Mouse (Mus musculus) intestine, postnatal 0 days (tissue): ENCODE results near the gene Coq7. TPM values are rescaled to one million over a fixed set of nuclear protein-coding genes. Genes with fewer than 3 reads are reported as not detected.

Source experiments
- ATAC-seq: fragments of 200-750 bp; cut with Nextera tagmentation; 2 replicates; pipeline ENCODE4 v1.8.0; 2017; ENCODE audit warnings: mild to moderate bottlenecking, moderate TSS enrichment, moderate library complexity
- H3K27ac ChIP-seq: fragments of 300-500 bp; sonication (generic); 2 replicates; pipeline ENCODE4 v1.5.1; 2014; ENCODE audit warnings: mild to moderate bottlenecking, low read depth, low read length, moderate library complexity
- H3K27me3 ChIP-seq: fragments of 300-500 bp; sonication (generic); replicated peaks from 2 replicates; pipeline ENCODE4 v1.6.1; 2014; ENCODE audit warnings: low read length, mixed read lengths; ENCODE audit not compliant: control insufficient read depth, insufficient read depth
- H3K36me3 ChIP-seq: fragments of 300-500 bp; sonication (generic); 2 replicates; pipeline ENCODE4 v1.6.1; 2014; ENCODE audit warnings: mild to moderate bottlenecking, moderate library complexity; ENCODE audit not compliant: control insufficient read depth, insufficient read depth
- H3K4me1 ChIP-seq: fragments of 300-500 bp; sonication (generic); replicated peaks from 2 replicates; pipeline ENCODE4 v1.6.1; 2014; ENCODE audit warnings: antibody characterized with exemption, low read length, mixed read lengths; ENCODE audit not compliant: control insufficient read depth, insufficient read depth
- H3K4me2 ChIP-seq: fragments of 300-500 bp; sonication (generic); replicated peaks from 2 replicates; pipeline ENCODE4 v1.6.1; 2014; ENCODE audit warnings: low read depth, mild to moderate bottlenecking, moderate library complexity
- H3K4me3 ChIP-seq: fragments of 300-500 bp; sonication (generic); 2 replicates; pipeline ENCODE4 v1.5.1; 2014; ENCODE audit warnings: low read depth, low read length
- H3K9ac ChIP-seq: fragments of 300-500 bp; sonication (generic); 2 replicates; pipeline ENCODE4 v1.6.1; 2014; ENCODE audit warnings: mild to moderate bottlenecking, low read depth, low read length
- H3K9me3 ChIP-seq: fragments of 300-500 bp; sonication (generic); 2 replicates; pipeline ENCODE4 v1.6.1; 2016; ENCODE audit warnings: mixed run types; ENCODE audit not compliant: control insufficient read depth
- CTCF ChIP-seq: sonication (generic); IDR thresholded peaks from 2 replicates; pipeline ENCODE4 v1.5.1; 2016; ENCODE audit warnings: low read depth, mild to moderate bottlenecking, control low read depth, antibody characterized with exemption, moderate library complexity
- WGBS: fragments of 180-500 bp; shearing (Covaris S2); extraction: QIAGEN DNeasy Blood & Tissue Kit; methylation state at CpG from one replicate; pipeline ENCODE4 v1.1.7; 2014; 5-methylcytosine and 5-hydroxymethylcytosine counted together
- polyA plus RNA-seq: library from polyadenylated mRNA; unstranded; fragments of >200 nt; fragmentation: Nextera tagmentation; extraction: Ambion mirVana; gene quantifications from 2 replicates; pipeline ENCODE4 v1.2.1, GENCODE M21; 2015

Gene Coq7
- polyA plus RNA-seq, 1 experiment from 2014 or later: 139 TPM

GRCm38 (mm10) chr7:118553881-118554280, 20.7 kb upstream of the Coq7 start:
- H3K36me3 ChIP-seq: no peaks in the 10 kb centered on the region; the same call in 1 of the 2 replicates
- no peak overlapping the region for H3K4me3 ChIP-seq
- H3K27ac ChIP-seq: no peak overlapping the region
- ATAC-seq: no peak
- no peaks in the 10 kb centered on the region for H3K27me3 ChIP-seq
- peak; percentile 38; the same call in 1 of the 2 replicates for TF ChIP-seq CTCF
- H3K9ac ChIP-seq: no peak overlapping the region
- H3K9me3 ChIP-seq: no peaks in the 10 kb centered on the region
- no peaks in the 10 kb centered on the region for H3K4me1 ChIP-seq
- WGBS: 76% methylated on average over 4 of the region's 4 CpGs
- H3K4me2 ChIP-seq: no peak overlapping the region

GRCm38 (mm10) chr7:118547451-118547850, 14.3 kb upstream of the Coq7 start:
- TF ChIP-seq CTCF: no peak
- Histone ChIP-seq H3K9ac (no peak overlapping the region), H3K4me1 (no peaks in the 10 kb centered on the region), H3K9me3 (no peaks in the 10 kb centered on the region), H3K4me3 (no peak overlapping the region), H3K4me2 (no peak overlapping the region), H3K27ac (no peak overlapping the region), H3K36me3 (peaks cover 4% of the 10 kb centered on the region; the same call in 1 of the 2 replicates), H3K27me3 (no peaks in the 10 kb centered on the region)
- 83% methylated on average over 10 of the region's 10 CpGs for WGBS
- ATAC-seq: no peak

GRCm38 (mm10) chr7:118544128-118544527, 11.0 kb upstream of the Coq7 start:
- Histone ChIP-seq H3K27me3 (no peaks in the 10 kb centered on the region), H3K4me3 (no peak overlapping the region), H3K9me3 (no peaks in the 10 kb centered on the region), H3K4me1 (no peaks in the 10 kb centered on the region), H3K9ac (no peak overlapping the region), H3K36me3 (peaks cover 4% of the 10 kb centered on the region; the same call in 1 of the 2 replicates), H3K4me2 (no peak overlapping the region), H3K27ac (no peak overlapping the region)
- WGBS: 77% methylated on average over 4 of the region's 4 CpGs
- ATAC-seq: no peak
- TF ChIP-seq CTCF: no peak

GRCm38 (mm10) chr7:118535076-118535475, 1.9 kb upstream of the Coq7 start:
- H3K4me1 ChIP-seq: 0 out of 2 replicates have a peak, but pooled peaks cover 4% of the 10 kb centered on the region
- TF ChIP-seq CTCF: no peak
- H3K36me3 ChIP-seq: no peaks in the 10 kb centered on the region
- no peaks in the 10 kb centered on the region for H3K27me3 ChIP-seq
- H3K4me2 ChIP-seq: no peak overlapping the region
- ATAC-seq: no peak
- no peaks in the 10 kb centered on the region for H3K9me3 ChIP-seq
- no peak overlapping the region for H3K4me3 ChIP-seq
- H3K27ac ChIP-seq: no peak overlapping the region
- WGBS: 78% methylated on average over 4 of the region's 4 CpGs
- H3K9ac ChIP-seq: no peak overlapping the region

GRCm38 (mm10) chr7:118534326-118534725, 1.2 kb upstream of the Coq7 start:
- Histone ChIP-seq H3K27me3 (no peaks in the 10 kb centered on the region), H3K36me3 (peaks cover 3% of the 10 kb centered on the region; the same call in 1 of the 2 replicates), H3K4me1 (0 out of 2 replicates have a peak, but pooled peaks cover 4% of the 10 kb centered on the region), H3K4me3 (no peak overlapping the region), H3K27ac (no peak overlapping the region), H3K9ac (no peak overlapping the region), H3K4me2 (no peak overlapping the region), H3K9me3 (no peaks in the 10 kb centered on the region)
- no peak for ATAC-seq
- 76% methylated on average over 3 of the region's 3 CpGs for WGBS
- no peak for TF ChIP-seq CTCF

GRCm38 (mm10) chr7:118532519-118533177, 508 bp downstream of the Coq7 start:
- peak overlapping the region; percentile 90 for H3K27ac ChIP-seq
- H3K9ac ChIP-seq: peak overlapping the region; percentile 56
- H3K4me3 ChIP-seq: peak overlapping the region; percentile 57
- peak; percentile 36 for TF ChIP-seq CTCF
- peaks cover 14% of the 10 kb centered on the region; the same call in 1 of the 2 replicates for H3K36me3 ChIP-seq
- H3K4me2 ChIP-seq: peak overlapping the region; percentile 74
- WGBS: under 1% methylated on average over 36 of the region's 36 CpGs
- 0 out of 2 replicates have a peak, but pooled peaks cover 4% of the 10 kb centered on the region for H3K4me1 ChIP-seq
- H3K9me3 ChIP-seq: no peaks in the 10 kb centered on the region
- H3K27me3 ChIP-seq: no peaks in the 10 kb centered on the region
- peak; percentile 97 for ATAC-seq
